Mouse (Mus musculus): ENCODE measurements around the gene Pck2. TPM values are rescaled to one million over a fixed set of nuclear protein-coding genes. Genes with fewer than 3 reads are reported as not detected.

The Pck2 gene
- polyA plus RNA-seq, 1 experiment from 2014 or later: 42.8 TPM

- no peak for ATAC-seq (replicated peaks; ENCODE audit: low FRiP score, low TSS enrichment, low read depth)
- H3K4me3 ChIP-seq (ENCODE audit: low read depth, low read length): no peak overlapping the region
These were observed 34.5 kb upstream of the Pck2 start for GRCm38 (mm10) chr14:55505612-55506011.

GRCm38 (mm10) chr14:55507801-55508200 lies 32.3 kb upstream of the Pck2 start:
- 53% methylated on average over 7 of the region's 7 CpGs for WGBS
- no peak overlapping the region for H3K4me3 ChIP-seq (ENCODE audit: low read depth, low read length)
- 0 out of 2 replicates have a peak, but pooled peaks cover 3% of the 10 kb centered on the region for H3K4me1 ChIP-seq (replicated peaks; ENCODE audit: control insufficient read depth, insufficient read depth, low read length)
- no peaks in the 10 kb centered on the region for H3K9me3 ChIP-seq (ENCODE audit: control insufficient read depth, low read length)
- ATAC-seq (replicated peaks; ENCODE audit: low FRiP score, low TSS enrichment, low read depth) (no peak), DNase-seq (ENCODE audit: low spot score) (no peak)
- no peaks in the 10 kb centered on the region for H3K27me3 ChIP-seq (replicated peaks; ENCODE audit: control insufficient read depth, insufficient read depth, low read length)
- H3K36me3 ChIP-seq (ENCODE audit: control insufficient read depth, insufficient read depth, low read length): no peaks in the 10 kb centered on the region
- H3K4me2 ChIP-seq (ENCODE audit: low read length): no peak overlapping the region
- H3K9ac ChIP-seq (ENCODE audit: low read length): no peak overlapping the region
- no peak overlapping the region for H3K27ac ChIP-seq (ENCODE audit: low read depth)

More at GRCm38 (mm10) chr14:55505612-55506011, 34.5 kb upstream of the Pck2 start:
- Histone ChIP-seq H3K4me1 (replicated peaks; ENCODE audit: control insufficient read depth, insufficient read depth, low read length) (0 out of 2 replicates have a peak, but pooled peaks cover 1% of the 10 kb centered on the region), H3K9me3 (ENCODE audit: control insufficient read depth, low read length) (no peaks in the 10 kb centered on the region), H3K27me3 (replicated peaks; ENCODE audit: control insufficient read depth, insufficient read depth, low read length) (no peaks in the 10 kb centered on the region), H3K9ac (ENCODE audit: low read length) (no peak overlapping the region), H3K36me3 (ENCODE audit: control insufficient read depth, insufficient read depth, low read length) (no peaks in the 10 kb centered on the region), H3K27ac (ENCODE audit: low read depth) (no peak overlapping the region), H3K4me2 (ENCODE audit: low read length) (no peak overlapping the region)
- DNase-seq (ENCODE audit: low spot score): no peak
- WGBS: 80% methylated on average over 9 of the region's 9 CpGs

GRCm38 (mm10) chr14:55509540-55509939 lies 30.5 kb upstream of the Pck2 start:
- DNase-seq (ENCODE audit: low spot score) (no peak), ATAC-seq (replicated peaks; ENCODE audit: low FRiP score, low TSS enrichment, low read depth) (no peak)
- H3K9me3 ChIP-seq (ENCODE audit: control insufficient read depth, low read length): no peaks in the 10 kb centered on the region
- H3K4me3 ChIP-seq (ENCODE audit: low read depth, low read length): no peak overlapping the region
- no peak overlapping the region for H3K4me2 ChIP-seq (ENCODE audit: low read length)
- WGBS: 80% methylated on average over 10 of the region's 10 CpGs
- 0 out of 2 replicates have a peak, but pooled peaks cover 3% of the 10 kb centered on the region for H3K4me1 ChIP-seq (replicated peaks; ENCODE audit: control insufficient read depth, insufficient read depth, low read length)
- H3K27me3 ChIP-seq (replicated peaks; ENCODE audit: control insufficient read depth, insufficient read depth, low read length): no peaks in the 10 kb centered on the region
- no peak overlapping the region for H3K27ac ChIP-seq (ENCODE audit: low read depth)
- no peaks in the 10 kb centered on the region for H3K36me3 ChIP-seq (ENCODE audit: control insufficient read depth, insufficient read depth, low read length)
- H3K9ac ChIP-seq (ENCODE audit: low read length): no peak overlapping the region

- ATAC-seq (replicated peaks; ENCODE audit: low FRiP score, low TSS enrichment, low read depth): no peak
- no peak within 1 kb of the TSS for H3K4me3 ChIP-seq (ENCODE audit: low read depth, low read length)
- H3K9ac ChIP-seq (ENCODE audit: low read length): no peak within 1 kb of the TSS
- WGBS: 59% methylated on average over 17 of the region's 22 CpGs
- 0 out of 2 replicates have a peak, but pooled peaks cover 3% of the 10 kb centered on the region for H3K4me1 ChIP-seq (replicated peaks; ENCODE audit: control insufficient read depth, insufficient read depth, low read length)
- H3K9me3 ChIP-seq (ENCODE audit: control insufficient read depth, low read length): no peaks in the 10 kb centered on the region
- H3K4me2 ChIP-seq (ENCODE audit: low read length): no peak within 1 kb of the TSS
- no peak for DNase-seq (ENCODE audit: low spot score)
- H3K27ac ChIP-seq (ENCODE audit: low read depth): no peak within 1 kb of the TSS
- no peaks in the 10 kb centered on the region for H3K27me3 ChIP-seq (replicated peaks; ENCODE audit: control insufficient read depth, insufficient read depth, low read length)
- H3K36me3 ChIP-seq (ENCODE audit: control insufficient read depth, insufficient read depth, low read length): no peaks in the 10 kb centered on the region
These were observed 29.8 kb upstream of the Pck2 start, which contains the start of gene Cpne6 for GRCm38 (mm10) chr14:55510125-55510731. Gene Cpne6, plus strand, starts transcription at chr14:55510445.

- 45% methylated on average over 7 of the region's 7 CpGs for WGBS
- ATAC-seq (replicated peaks; ENCODE audit: low FRiP score, low TSS enrichment, low read depth) (no peak; the same call in 1 of the 2 replicates), DNase-seq (ENCODE audit: low spot score) (no peak)
- Histone ChIP-seq H3K36me3 (ENCODE audit: control insufficient read depth, insufficient read depth, low read length) (no peaks in the 10 kb centered on the region), H3K9ac (ENCODE audit: low read length) (no peak overlapping the region), H3K9me3 (ENCODE audit: control insufficient read depth, low read length) (no peaks in the 10 kb centered on the region), H3K27me3 (replicated peaks; ENCODE audit: control insufficient read depth, insufficient read depth, low read length) (no peaks in the 10 kb centered on the region), H3K27ac (ENCODE audit: low read depth) (no peak overlapping the region), H3K4me3 (ENCODE audit: low read depth, low read length) (no peak overlapping the region), H3K4me1 (replicated peaks; ENCODE audit: control insufficient read depth, insufficient read depth, low read length) (0 out of 2 replicates have a peak, but pooled peaks cover 3% of the 10 kb centered on the region), H3K4me2 (ENCODE audit: low read length) (no peak overlapping the region)
These were observed 29.0 kb upstream of the Pck2 start for GRCm38 (mm10) chr14:55511037-55511436.

- no peaks in the 10 kb centered on the region for H3K27me3 ChIP-seq (replicated peaks; ENCODE audit: control insufficient read depth, insufficient read depth, low read length)
- no peak overlapping the region for H3K27ac ChIP-seq (ENCODE audit: low read depth)
- 0 out of 2 replicates have a peak, but pooled peaks cover 3% of the 10 kb centered on the region for H3K4me1 ChIP-seq (replicated peaks; ENCODE audit: control insufficient read depth, insufficient read depth, low read length)
- H3K4me3 ChIP-seq (ENCODE audit: low read depth, low read length): no peak overlapping the region
- no peaks in the 10 kb centered on the region for H3K36me3 ChIP-seq (ENCODE audit: control insufficient read depth, insufficient read depth, low read length)
- no peak for DNase-seq (ENCODE audit: low spot score)
- H3K4me2 ChIP-seq (ENCODE audit: low read length): no peak overlapping the region
- H3K9me3 ChIP-seq (ENCODE audit: control insufficient read depth, low read length): no peaks in the 10 kb centered on the region
- 60% methylated on average over 10 of the region's 10 CpGs for WGBS
- ATAC-seq (replicated peaks; ENCODE audit: low FRiP score, low TSS enrichment, low read depth): no peak
- no peak overlapping the region for H3K9ac ChIP-seq (ENCODE audit: low read length)
These were observed 26.1 kb upstream of the Pck2 start for GRCm38 (mm10) chr14:55513927-55514326.

GRCm38 (mm10) chr14:55515846-55516245 lies 24.2 kb upstream of the Pck2 start:
- peaks cover 14% of the 10 kb centered on the region for H3K27me3 ChIP-seq (replicated peaks; ENCODE audit: control insufficient read depth, insufficient read depth, low read length)
- H3K4me2 ChIP-seq (ENCODE audit: low read length): no peak overlapping the region
- H3K27ac ChIP-seq (ENCODE audit: low read depth): no peak overlapping the region
- no peak overlapping the region for H3K9ac ChIP-seq (ENCODE audit: low read length)
- H3K4me1 ChIP-seq (replicated peaks; ENCODE audit: control insufficient read depth, insufficient read depth, low read length): peaks cover under 1% of the 10 kb centered on the region; the same call in 1 of the 2 replicates
- no peak overlapping the region for H3K4me3 ChIP-seq (ENCODE audit: low read depth, low read length)
- ATAC-seq (replicated peaks; ENCODE audit: low FRiP score, low TSS enrichment, low read depth) (no peak), DNase-seq (ENCODE audit: low spot score) (no peak)
- 86% methylated on average over 4 of the region's 4 CpGs for WGBS
- H3K36me3 ChIP-seq (ENCODE audit: control insufficient read depth, insufficient read depth, low read length): no peaks in the 10 kb centered on the region
- no peaks in the 10 kb centered on the region for H3K9me3 ChIP-seq (ENCODE audit: control insufficient read depth, low read length)

- H3K4me3 ChIP-seq (ENCODE audit: low read depth, low read length): no peak overlapping the region
- peaks cover 3% of the 10 kb centered on the region; the same call in 1 of the 2 replicates for H3K4me1 ChIP-seq (replicated peaks; ENCODE audit: control insufficient read depth, insufficient read depth, low read length)
- ATAC-seq (replicated peaks; ENCODE audit: low FRiP score, low TSS enrichment, low read depth) (no peak), DNase-seq (ENCODE audit: low spot score) (no peak)
- no peaks in the 10 kb centered on the region for H3K36me3 ChIP-seq (ENCODE audit: control insufficient read depth, insufficient read depth, low read length)
- H3K9ac ChIP-seq (ENCODE audit: low read length): no peak overlapping the region
- 53% methylated on average over 2 of the region's 2 CpGs for WGBS
- no peak overlapping the region for H3K27ac ChIP-seq (ENCODE audit: low read depth)
- H3K4me2 ChIP-seq (ENCODE audit: low read length): no peak overlapping the region
- H3K27me3 ChIP-seq (replicated peaks; ENCODE audit: control insufficient read depth, insufficient read depth, low read length): peaks cover 41% of the 10 kb centered on the region
- H3K9me3 ChIP-seq (ENCODE audit: control insufficient read depth, low read length): no peaks in the 10 kb centered on the region
These were observed 21.2 kb upstream of the Pck2 start for GRCm38 (mm10) chr14:55518897-55519296.

- no peak overlapping the region for H3K4me2 ChIP-seq (ENCODE audit: low read length)
- no peak for ATAC-seq (replicated peaks; ENCODE audit: low FRiP score, low TSS enrichment, low read depth)
- H3K4me1 ChIP-seq (replicated peaks; ENCODE audit: control insufficient read depth, insufficient read depth, low read length): peaks cover 3% of the 10 kb centered on the region; the same call in 1 of the 2 replicates
- H3K27me3 ChIP-seq (replicated peaks; ENCODE audit: control insufficient read depth, insufficient read depth, low read length): peaks cover 45% of the 10 kb centered on the region
- H3K4me3 ChIP-seq (ENCODE audit: low read depth, low read length): no peak overlapping the region
- no peak overlapping the region for H3K9ac ChIP-seq (ENCODE audit: low read length)
- WGBS: 62% methylated on average over 4 of the region's 4 CpGs
- no peaks in the 10 kb centered on the region for H3K36me3 ChIP-seq (ENCODE audit: control insufficient read depth, insufficient read depth, low read length)
- DNase-seq (ENCODE audit: low spot score): no peak
- H3K27ac ChIP-seq (ENCODE audit: low read depth): no peak overlapping the region
- H3K9me3 ChIP-seq (ENCODE audit: control insufficient read depth, low read length): no peaks in the 10 kb centered on the region
These were observed 20.5 kb upstream of the Pck2 start for GRCm38 (mm10) chr14:55519604-55520003.

All from intestine, embryonic 14.5 days (tissue).